Mouse (Mus musculus) MEL (cell line): ENCODE measurements around the gene Adgrg7. TPM values are rescaled to one million over a fixed set of nuclear protein-coding genes. Genes with fewer than 3 reads are reported as not detected.
A peak's percentile ranks its signal among the peaks of the same experiment; 100 is the strongest.

Experiments
- DNase-seq: peaks from one replicate; pipeline ENCODE4 v3.0.0; 2011; ENCODE audit warnings: low read depth, low spot score
- H3K27ac ChIP-seq: 2 replicates; pipeline ENCODE4 v1.5.1; 2012; ENCODE audit warnings: low read depth, mild to moderate bottlenecking, control low read depth, low read length, moderate library complexity; ENCODE audit not compliant: control insufficient read depth
- H3K27me3 ChIP-seq, 2 experiments: fragments of 150-350 bp in 1 of 2; sonication (generic) in 1 of 2; 2 replicates each; pipeline ENCODE4 v1.6.1; 2012; ENCODE audit warnings: low read length in 2 of 2, mild to moderate bottlenecking in 2 of 2, improper control_type of control experiment in 1 of 2, moderate library complexity in 1 of 2; ENCODE audit not compliant: insufficient read depth in 2 of 2, control insufficient read depth in 1 of 2
- H3K36me3 ChIP-seq, 2 experiments: 2 replicates each; pipeline ENCODE4 v1.6.1; 2012 to 2014; ENCODE audit warnings: low read length in 2 of 2, improper control_type of control experiment in 1 of 2, inconsistent platforms in 1 of 2, mild to moderate bottlenecking in 1 of 2; ENCODE audit not compliant: insufficient read depth in 2 of 2, control insufficient read depth in 1 of 2
- H3K4me1 ChIP-seq, 2 experiments: fragments of 150-350 bp in 1 of 2; sonication (generic) in 1 of 2; 2 replicates each; pipeline ENCODE4 v1.6.1; 2012; ENCODE audit warnings: low read length in 2 of 2, improper control_type of control experiment in 1 of 2, mild to moderate bottlenecking in 1 of 2; ENCODE audit not compliant: insufficient read depth in 2 of 2, control insufficient read depth in 1 of 2
- H3K4me3 ChIP-seq, 2 experiments: fragments of 150-350 bp in 1 of 2; sonication (generic) in 1 of 2; 2 replicates each; pipeline ENCODE4 v1.5.1; 2012; ENCODE audit warnings: low read depth in 2 of 2, low read length in 2 of 2, mild to moderate bottlenecking in 2 of 2, moderate library complexity in 2 of 2, control low read depth in 1 of 2, improper control_type of control experiment in 1 of 2; ENCODE audit not compliant: control insufficient read depth in 1 of 2, insufficient read depth in 1 of 2
- H3K79me2 ChIP-seq: 2 replicates; pipeline ENCODE4 v1.6.1; 2012; ENCODE audit warnings: mild to moderate bottlenecking, low read length, moderate library complexity; ENCODE audit not compliant: control insufficient read depth, poor library complexity, insufficient read depth
- H3K9ac ChIP-seq: 2 replicates; pipeline ENCODE4 v1.6.1; 2012; ENCODE audit warnings: low read depth, mild to moderate bottlenecking, control low read depth, low read length, moderate library complexity; ENCODE audit not compliant: control insufficient read depth, poor library complexity, severe bottlenecking
- H3K9me3 ChIP-seq: fragments of 150-350 bp; sonication (generic); replicated peaks from 2 replicates; pipeline ENCODE4 v1.6.1; 2012; ENCODE audit warnings: mild to moderate bottlenecking, low read length, improper control_type of control experiment, moderate library complexity; ENCODE audit not compliant: insufficient read depth
- BHLHE40 ChIP-seq: IDR thresholded peaks from 2 replicates; pipeline ENCODE4 v1.6.1; 2012; ENCODE audit warnings: low read depth, mild to moderate bottlenecking, inconsistent platforms, low read length, improper control_type of control experiment, borderline replicate concordance
- CHD2 ChIP-seq: IDR thresholded peaks from 2 replicates; pipeline ENCODE4 v1.6.1; 2011; ENCODE audit warnings: low read length, improper control_type of control experiment
- E2F4 ChIP-seq: IDR thresholded peaks from 2 replicates; pipeline ENCODE4 v1.6.1; 2011; ENCODE audit warnings: low read depth, low read length, improper control_type of control experiment, borderline replicate concordance
- EP300 ChIP-seq, 2 experiments: IDR thresholded peaks; 2 replicates each; pipeline ENCODE4 v1.6.1; 2011; ENCODE audit warnings: improper control_type of control experiment in 2 of 2, low read length in 2 of 2, low read depth in 1 of 2, mild to moderate bottlenecking in 1 of 2
- ETS1 ChIP-seq: IDR thresholded peaks from 2 replicates; pipeline ENCODE4 v1.6.1; 2012; ENCODE audit warnings: low read depth, mild to moderate bottlenecking, inconsistent platforms, low read length, improper control_type of control experiment, moderate library complexity
- GABPA ChIP-seq: IDR thresholded peaks from 2 replicates; pipeline ENCODE4 v1.6.1; 2012; ENCODE audit warnings: low read depth, mild to moderate bottlenecking, inconsistent platforms, low read length, improper control_type of control experiment, moderate library complexity
- GATA1 ChIP-seq: IDR thresholded peaks from 2 replicates; pipeline ENCODE4 v1.6.1; 2011; ENCODE audit warnings: low read depth, low read length, improper control_type of control experiment
- MAFK ChIP-seq: IDR thresholded peaks from 2 replicates; pipeline ENCODE4 v1.6.1; 2011; ENCODE audit warnings: low read depth, mild to moderate bottlenecking, low read length, improper control_type of control experiment, borderline replicate concordance
- MAZ ChIP-seq: IDR thresholded peaks from 2 replicates; pipeline ENCODE4 v1.6.1; 2012; ENCODE audit warnings: low read depth, mild to moderate bottlenecking, inconsistent platforms, low read length, improper control_type of control experiment
- MYC ChIP-seq: IDR thresholded peaks from 2 replicates; pipeline ENCODE4 v1.6.1; 2011; ENCODE audit warnings: low read depth, mild to moderate bottlenecking, low read length, improper control_type of control experiment, moderate library complexity
- NELFE ChIP-seq: IDR thresholded peaks from 2 replicates; pipeline ENCODE4 v1.6.1; 2011; ENCODE audit warnings: low read depth, low read length, improper control_type of control experiment
- NRF1 ChIP-seq: IDR thresholded peaks from 2 replicates; pipeline ENCODE4 v1.6.1; 2014; ENCODE audit warnings: low read depth, mild to moderate bottlenecking, inconsistent platforms, low read length, improper control_type of control experiment, moderate library complexity; ENCODE audit not compliant: poor library complexity, insufficient read depth, severe bottlenecking
- POLR2AphosphoS2 ChIP-seq: IDR thresholded peaks from 2 replicates; pipeline ENCODE4 v1.6.1; 2011; ENCODE audit warnings: low read length, improper control_type of control experiment
- POLR2AphosphoS5 ChIP-seq: IDR thresholded peaks from 2 replicates; pipeline ENCODE4 v1.6.1; 2012; ENCODE audit warnings: low read depth, borderline replicate concordance, mild to moderate bottlenecking, inconsistent platforms, low read length, moderate library complexity, mixed read lengths
- RAD21 ChIP-seq: IDR thresholded peaks from 2 replicates; pipeline ENCODE4 v1.6.1; 2011; ENCODE audit warnings: mild to moderate bottlenecking, low read depth, low read length, improper control_type of control experiment
- RCOR1 ChIP-seq: IDR thresholded peaks from 2 replicates; pipeline ENCODE4 v1.6.1; 2012; ENCODE audit warnings: low read depth, mild to moderate bottlenecking, inconsistent platforms, low read length, improper control_type of control experiment
- SIN3A ChIP-seq: IDR thresholded peaks from 2 replicates; pipeline ENCODE4 v1.6.1; 2012; ENCODE audit warnings: low read length, improper control_type of control experiment, inconsistent platforms
- TAL1 ChIP-seq: IDR thresholded peaks from 2 replicates; pipeline ENCODE4 v1.6.1; 2012; ENCODE audit warnings: mild to moderate bottlenecking, inconsistent platforms, low read length, moderate library complexity, mixed read lengths
- TBP ChIP-seq: IDR thresholded peaks from 2 replicates; pipeline ENCODE4 v1.8.0; 2011; ENCODE audit warnings: low read depth, low read length, improper control_type of control experiment
- UBTF ChIP-seq: IDR thresholded peaks from 2 replicates; pipeline ENCODE4 v1.6.1; 2012; ENCODE audit warnings: low read depth, mild to moderate bottlenecking, inconsistent platforms, low read length, improper control_type of control experiment, moderate library complexity, borderline replicate concordance; ENCODE audit not compliant: insufficient read depth
- USF1 ChIP-seq: IDR thresholded peaks from 2 replicates; pipeline ENCODE4 v1.6.1; 2014; ENCODE audit warnings: low read depth, mild to moderate bottlenecking, inconsistent platforms, low read length, improper control_type of control experiment, moderate library complexity
- USF2 ChIP-seq, 2 experiments: IDR thresholded peaks; 2 replicates each; pipeline ENCODE4 v1.6.1; 2011 to 2012; ENCODE audit warnings: improper control_type of control experiment in 2 of 2, low read length in 2 of 2, borderline replicate concordance in 1 of 2, inconsistent platforms in 1 of 2, low read depth in 1 of 2, mild to moderate bottlenecking in 1 of 2; ENCODE audit not compliant: insufficient read depth in 1 of 2
- ZKSCAN1 ChIP-seq: IDR thresholded peaks from 2 replicates; pipeline ENCODE4 v1.6.1; 2012; ENCODE audit warnings: low read depth, mild to moderate bottlenecking, inconsistent platforms, low read length, improper control_type of control experiment, moderate library complexity
- polyA plus RNA-seq, 2 experiments: library from polyadenylated mRNA; stranded (reverse) in 1 of 2; unstranded in 1 of 2; fragments of >175 nt in 1 of 2; fragments of >200 nt in 1 of 2; gene quantifications; 2 replicates each; pipeline versions ENCODE4 v1.2.1 to v1.2.4; 2012; ENCODE audit warnings: low replicate concordance in 2 of 2, low read depth in 1 of 2; ENCODE audit not compliant: insufficient read length in 2 of 2, insufficient read depth in 1 of 2, missing spikeins in 1 of 2
- total RNA-seq: library from RNA; depleted of rRNA; stranded (reverse); fragments of 300-350 nt; gene quantifications from 2 replicates; pipeline ENCODE4 v1.2.3, GENCODE M21; 2012

The Adgrg7 gene
- total and polyA plus RNA-seq, 3 experiments = 40.5 to 45.4 TPM; not detected in 1

- TF ChIP-seq POLR2AphosphoS5 (no peak), RAD21 (peak; percentile 91), GATA1 (no peak), RCOR1 (no peak), ZKSCAN1 (no peak)
Observed at GRCm38 (mm10) chr16:56771163-56772105, 24.2 kb downstream of the Adgrg7 start (continued).

- Histone ChIP-seq H3K36me3 (peaks cover 4 to 10% of the 10 kb centered on the region in 2 experiments; a peak in 3 of 4 replicates), H3K27ac (no peak overlapping the region)
- peak; percentile 40 for DNase-seq
Observed at GRCm38 (mm10) chr16:56729060-56729459, 66.6 kb downstream of the Adgrg7 start.

GRCm38 (mm10) chr16:56724927-56725326, 70.7 kb downstream of the Adgrg7 start:
- Histone ChIP-seq H3K36me3 (peaks cover 0 to 8% of the 10 kb centered on the region in 2 experiments; a peak in 2 of 4 replicates), H3K4me1 (peaks cover 3 to 4% of the 10 kb centered on the region in 2 experiments; a peak in 1 of 4 replicates), H3K9ac (no peak overlapping the region), H3K4me3 (no peak overlapping the region), H3K9me3 (no peaks in the 10 kb centered on the region), H3K27ac (no peak overlapping the region), H3K27me3 (no peaks in the 10 kb centered on the region)
- no peak for DNase-seq
- TF ChIP-seq NRF1 (no peak), EP300 (IDR thresholded peaks at IDR 0.05; ENCODE audit: low read depth in 1 of 2, low read length in 2 of 2) (no peak), E2F4 (no peak), GATA1 (no peak), ETS1 (no peak), MAZ (no peak), MYC (no peak), SIN3A (no peak), RCOR1 (no peak), NELFE (no peak), UBTF (no peak), MAFK (no peak), ZKSCAN1 (no peak)
- TF ChIP-seq, all 39 proteins: peak for 0
- H3K79me2 ChIP-seq = no peaks in the 10 kb centered on the region

More at GRCm38 (mm10) chr16:56729060-56729459, 66.6 kb downstream of the Adgrg7 start:
- no peak overlapping the region for H3K9ac ChIP-seq
- peak; percentile 73 for TF ChIP-seq TAL1
- no peak for TF ChIP-seq TBP
- TF ChIP-seq USF2 (IDR thresholded peaks at IDR 0.05; ENCODE audit: borderline replicate concordance in 1 of 2, insufficient read depth in 1 of 2, low read depth in 1 of 2, low read length in 2 of 2) = no peak
- TF ChIP-seq EP300 (IDR thresholded peaks at IDR 0.05; ENCODE audit: low read depth in 1 of 2, low read length in 2 of 2) = peak; percentile 38 to 69; a peak in 2 of 4 replicates
- no peak for TF ChIP-seq POLR2AphosphoS2
- TF ChIP-seq CHD2 = no peak
- TF ChIP-seq USF1 = no peak
- TF ChIP-seq BHLHE40 = no peak
- TF ChIP-seq GABPA = no peak
- peak; percentile 48 for TF ChIP-seq GATA1
- TF ChIP-seq UBTF = no peak
- TF ChIP-seq, all 39 proteins: peak for 3
- Histone ChIP-seq H3K4me3 (no peak overlapping the region), H3K9me3 (no peaks in the 10 kb centered on the region), H3K79me2 (no peaks in the 10 kb centered on the region), H3K4me1 (peaks cover 3 to 4% of the 10 kb centered on the region in 2 experiments; a peak in 1 of 4 replicates), H3K27me3 (no peaks in the 10 kb centered on the region)
